Mouse (Mus musculus) left cerebral cortex, postnatal 4 days (tissue): Measurements from ENCODE around the gene Rasa2. TPM values are rescaled to one million over a fixed set of nuclear protein-coding genes. Genes with fewer than 3 reads are reported as not detected.
"Not testable (repeated sequence)": the region's sequence is repeated elsewhere in the genome, so short reads cannot be mapped to it uniquely, and the experiment has no call there.

ENCODE experiments used
- DNase-seq: peaks from one replicate; pipeline ENCODE4 v3.0.0-alpha.2; 2022
- intact Hi-C: fragments of 180-260 bp; cut with DNase I; formaldehyde crosslinking; loops from one replicate; pipeline ENCODE4 v1.15.1; 2025
- total RNA-seq, 2 experiments: library from RNA; stranded (reverse); gene quantifications; 2 replicates each; pipeline ENCODE4 v1.2.3; 2021

The Rasa2 gene
- 10 to 100 TPM; 28.8 to 30.4 TPM for total RNA-seq

DNA sequence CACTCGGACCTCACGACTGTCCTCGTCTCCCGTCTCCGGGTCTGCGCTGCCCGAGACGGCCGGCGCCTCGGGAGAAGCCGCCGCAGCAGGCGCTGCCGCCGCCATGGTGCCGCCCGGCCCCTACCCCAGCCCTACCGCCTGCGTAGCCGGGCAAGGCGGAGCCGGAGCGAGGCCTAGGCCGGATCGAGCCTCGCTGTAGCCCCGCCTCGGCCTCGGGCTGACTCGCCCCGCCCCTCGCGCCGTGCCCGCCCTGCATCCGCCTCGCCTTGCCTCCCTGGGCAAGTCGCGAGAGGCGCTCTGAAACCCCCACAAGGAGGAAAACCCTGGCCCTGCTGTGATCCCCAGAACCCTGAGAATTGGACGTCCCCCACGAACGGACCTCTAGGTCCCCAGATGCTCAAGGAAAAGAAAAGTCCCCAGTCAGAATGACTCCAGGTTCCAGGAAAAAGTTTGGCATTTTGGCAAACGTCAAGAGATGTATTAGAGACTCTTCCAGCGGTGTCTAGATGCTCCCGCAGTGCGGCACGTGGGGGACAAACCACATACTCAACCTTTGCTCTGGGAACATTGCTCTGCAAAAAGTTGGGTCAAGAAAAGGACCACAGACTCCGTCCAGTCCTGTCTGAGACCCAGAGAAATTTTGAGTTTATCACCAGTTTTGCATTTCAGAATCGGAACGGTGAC, at the start of gene Rasa2:
TSS of gene Rasa2 (minus strand) at position 229 of the 684 bp plus-strand sequence.
- peak; percentile 89 for DNase-seq
- intact Hi-C loops = no loop called here

DNA sequence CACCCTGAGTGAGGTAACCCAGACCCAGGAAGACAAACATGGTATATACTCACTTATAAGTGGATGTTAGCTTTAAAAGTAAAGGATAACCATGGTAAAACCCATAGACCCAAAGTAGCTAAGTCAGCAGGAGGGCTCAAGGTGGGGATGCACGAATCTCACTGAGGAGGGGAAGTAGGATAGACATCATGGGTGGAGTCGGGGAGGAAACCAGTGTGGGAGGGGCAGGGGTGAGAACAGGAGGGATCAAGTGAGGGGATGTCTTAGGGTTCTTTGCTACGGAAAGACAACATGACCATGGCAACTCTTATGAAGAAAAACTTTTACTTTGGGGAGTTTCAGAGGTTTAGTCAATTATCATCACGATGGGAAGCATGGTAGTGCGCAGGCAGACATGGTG, 47.2 kb upstream of the Rasa2 start:
- no peak for DNase-seq
- intact Hi-C loops = loop anchor here (5.0 to 10.0 kb wide), 2 partner anchors 34 to 76 kb away; partner anchors contain the start of gene Zbtb38

DNA sequence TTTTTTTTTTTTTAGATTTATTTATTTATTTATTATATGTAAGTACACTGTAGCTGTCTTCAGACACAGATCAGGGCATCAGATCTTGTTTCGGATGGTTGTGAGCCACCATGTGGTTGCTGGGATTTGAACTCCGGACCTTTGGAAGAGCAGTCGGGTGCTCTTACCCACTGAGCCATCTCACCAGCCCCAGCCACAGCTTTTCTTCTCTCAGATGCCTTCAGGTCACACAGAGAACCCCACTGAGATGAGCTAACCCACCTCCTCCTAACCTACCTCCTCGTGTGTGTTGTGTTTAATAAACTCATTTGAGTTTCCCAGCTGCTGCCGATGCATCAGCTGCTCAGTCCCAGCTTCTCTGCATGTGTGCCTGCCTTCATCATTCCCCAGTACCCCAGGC, 46.3 kb upstream of the Rasa2 start:
- DNase-seq = not testable (repeated sequence)
- intact Hi-C loops = loop anchor here (5.0 to 10.0 kb wide), 2 partner anchors 35 to 77 kb away; partner anchors contain the start of gene Zbtb38

DNA sequence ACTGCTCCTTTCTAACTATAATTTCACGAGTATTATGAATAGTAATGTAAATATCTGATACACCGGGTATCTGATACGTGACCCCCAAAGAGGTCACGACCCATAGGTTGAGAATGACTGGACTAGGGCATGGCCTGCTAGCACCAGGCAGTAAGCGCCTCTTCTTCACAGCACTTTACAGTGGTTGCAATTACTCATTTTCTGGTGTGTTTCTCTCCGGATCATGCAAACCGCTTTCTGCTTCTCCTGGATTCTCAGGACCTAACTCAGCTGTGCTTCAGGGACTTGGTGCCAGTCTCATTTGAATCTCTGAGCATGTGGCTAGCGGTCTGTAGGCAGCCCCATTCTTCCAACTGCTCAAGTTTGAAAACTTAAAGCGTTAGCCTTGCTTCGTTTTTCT, 45.3 kb upstream of the Rasa2 start:
- DNase-seq = no peak
- intact Hi-C loops = loop anchor here (5.0 to 10.0 kb wide), 2 partner anchors 36 to 78 kb away; partner anchors contain the start of gene Zbtb38

DNA sequence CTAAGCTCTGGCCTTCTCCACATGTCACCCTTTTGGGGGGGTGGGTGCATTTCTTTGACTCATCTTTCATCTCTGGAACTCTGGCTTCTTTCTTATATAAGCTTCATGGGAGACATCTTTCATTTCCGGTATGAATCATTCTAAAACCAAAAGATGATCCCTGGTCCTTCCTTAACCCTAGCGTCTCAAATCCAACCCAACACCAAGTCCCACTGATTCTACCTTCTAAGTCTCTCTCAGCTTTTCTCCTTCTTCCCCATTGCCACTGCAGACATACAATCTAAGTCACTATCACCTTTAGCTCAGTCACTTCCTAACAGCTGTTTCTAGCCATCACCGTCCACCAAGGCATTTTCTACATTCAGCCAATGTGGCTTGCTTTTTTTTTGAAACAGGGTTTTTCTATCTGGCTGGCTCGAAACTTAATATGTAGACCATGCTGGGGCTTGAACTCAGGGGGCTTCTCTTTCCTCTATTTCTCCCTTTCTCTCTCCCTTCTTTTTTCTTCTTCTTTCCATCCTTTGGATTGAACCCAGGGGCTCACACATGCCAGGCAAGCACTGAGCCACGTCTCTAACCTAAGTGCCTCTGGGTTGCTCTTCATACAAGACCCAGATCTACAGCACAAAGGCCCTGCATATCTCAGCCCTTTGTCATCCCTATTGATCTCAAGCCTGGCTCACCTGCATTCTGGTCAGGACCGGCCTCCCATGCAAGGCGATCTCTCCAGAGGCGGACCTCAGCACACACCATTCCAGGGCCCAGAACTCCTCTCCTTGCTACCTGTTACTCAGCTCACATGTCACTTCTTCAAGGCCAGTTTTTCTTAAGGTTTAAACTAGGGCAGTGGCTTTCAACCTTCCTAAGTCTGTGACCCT, 44.6 kb upstream of the Rasa2 start:
- no peak for DNase-seq
- intact Hi-C loops = loop anchor here (5.0 to 10.0 kb wide), 2 partner anchors 36 to 79 kb away; partner anchors contain the start of gene Zbtb38

DNA sequence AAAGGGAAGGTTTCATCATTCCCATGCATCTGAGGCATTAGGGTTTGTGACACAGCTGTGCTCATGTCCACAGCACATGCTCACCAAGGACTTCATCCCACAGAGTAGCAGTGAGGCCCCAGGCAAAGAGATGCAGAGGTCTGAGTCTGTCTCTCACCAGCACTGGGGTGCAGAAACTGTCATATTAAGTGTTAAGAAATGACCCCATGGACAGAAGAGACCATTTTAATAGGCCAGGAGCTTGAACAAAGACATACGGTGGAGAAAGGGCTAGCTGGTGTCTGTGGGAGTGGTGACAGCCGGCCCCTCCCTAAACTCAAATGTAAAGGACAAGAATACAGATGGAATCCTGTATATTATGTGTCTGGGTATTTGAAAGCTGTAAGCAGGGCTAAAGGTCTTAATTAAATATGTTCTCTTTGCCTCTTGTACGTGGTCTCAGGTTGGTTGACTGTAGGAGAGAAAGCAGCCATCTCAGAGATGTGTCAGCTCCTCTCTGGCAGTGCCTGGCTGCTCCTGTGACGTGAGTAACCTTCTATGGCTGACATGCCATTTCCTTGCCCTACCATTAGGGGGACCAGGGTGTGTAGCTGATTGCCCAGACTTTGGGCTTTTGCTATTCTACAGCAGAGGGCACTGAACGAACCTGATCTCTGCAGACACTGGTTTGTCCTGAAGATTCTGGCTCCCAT, 43.8 kb upstream of the Rasa2 start:
- intact Hi-C loops = loop anchor here (5.0 to 10.0 kb wide), 2 partner anchors 37 to 80 kb away; partner anchors contain the start of gene Zbtb38
- DNase-seq = peak; percentile 52

DNA sequence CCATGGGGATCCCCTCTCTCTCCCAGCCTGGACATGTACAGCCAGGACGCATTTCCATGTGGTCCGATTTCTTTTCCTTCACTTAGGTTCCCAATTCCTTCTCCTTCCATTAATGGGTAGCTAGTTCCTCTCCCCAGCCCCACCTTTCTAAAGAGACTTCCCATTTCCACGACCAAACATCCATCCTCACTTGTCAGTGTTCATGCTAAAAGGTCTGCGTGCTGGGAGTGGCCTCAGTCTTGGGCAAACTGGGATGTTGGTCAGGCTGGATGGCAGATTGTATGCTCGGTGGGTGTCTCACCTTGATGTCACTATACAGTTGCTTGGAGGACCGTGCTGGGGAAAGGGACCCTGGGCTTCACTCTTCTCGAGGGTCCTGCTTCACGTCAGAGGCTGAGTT, 42.9 kb upstream of the Rasa2 start:
- no peak for DNase-seq
- intact Hi-C loops = loop anchor here (5.0 to 10.0 kb wide), 2 partner anchors 80 to 143 kb away; partner anchors contain the start of gene Zbtb38

DNA sequence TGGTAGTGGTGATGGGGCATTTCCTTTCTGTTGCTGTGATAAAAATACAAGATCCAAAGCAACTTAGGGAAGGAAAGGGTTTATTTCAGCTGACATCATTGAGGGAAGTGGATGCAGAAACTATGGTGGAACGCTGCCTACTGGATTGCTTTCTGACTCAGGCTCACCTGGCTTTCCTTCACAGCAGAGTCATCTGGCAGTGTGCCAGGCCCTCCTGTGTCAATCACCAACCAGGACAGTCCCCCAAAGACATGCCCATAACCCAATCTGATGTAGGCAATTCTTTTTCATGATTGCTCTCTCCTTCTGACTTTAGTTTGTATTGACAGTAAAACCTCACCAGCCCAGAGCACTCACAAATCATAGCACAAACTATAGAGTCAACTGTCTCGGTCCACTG, 41.0 kb upstream of the Rasa2 start:
- no peak for DNase-seq
- intact Hi-C loops = loop anchor here (5.0 to 10.0 kb wide), 2 partner anchors 82 to 145 kb away; partner anchors contain the start of gene Zbtb38

DNA sequence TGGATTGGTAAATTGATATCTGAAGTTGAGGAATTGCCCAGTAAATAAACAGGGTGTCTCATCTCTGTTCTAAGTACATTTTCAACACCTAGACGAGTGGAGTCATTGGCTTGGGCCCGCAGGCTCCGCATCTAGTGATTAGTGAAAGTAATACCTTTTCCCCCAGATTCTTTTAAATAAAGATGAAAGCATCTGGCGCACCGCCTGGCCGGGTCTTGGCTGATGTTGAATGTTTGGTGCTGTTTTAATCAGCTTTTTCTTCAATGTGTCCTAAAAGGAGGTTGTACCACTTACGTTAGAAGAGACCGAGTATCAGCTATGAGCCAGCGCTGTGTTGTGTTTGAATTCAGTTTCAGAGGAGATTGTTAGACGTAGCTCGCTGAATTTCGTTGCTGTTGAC, 39.8 kb upstream of the Rasa2 start:
- DNase-seq = no peak
- intact Hi-C loops = loop anchor here (5.0 to 10.0 kb wide), 2 partner anchors 84 to 146 kb away; partner anchors contain the start of gene Zbtb38

DNA sequence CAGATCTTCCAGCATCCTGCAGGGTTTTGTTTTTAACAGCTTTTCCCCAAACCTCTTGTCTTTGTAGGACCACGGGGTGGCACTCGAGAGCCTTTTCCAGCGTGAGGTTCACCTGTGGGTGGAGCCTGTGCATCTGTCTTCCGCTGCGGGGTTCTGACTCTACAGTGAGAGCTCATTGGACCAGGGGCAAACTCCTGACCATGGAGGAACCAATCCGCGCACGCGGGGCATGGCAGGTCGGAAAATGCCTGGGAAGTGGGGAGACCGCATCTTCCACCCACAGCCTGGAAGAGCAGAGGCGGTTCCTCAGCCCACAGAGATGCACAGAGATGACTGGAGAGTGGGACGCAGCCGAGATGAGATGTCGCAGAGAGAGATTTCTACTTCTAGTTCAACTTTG, 38.5 kb upstream of the Rasa2 start:
- peak; percentile 97 for DNase-seq
- intact Hi-C loops = loop anchor here (5.0 to 10.0 kb wide), 3 partner anchors 85 to 147 kb away; partner anchors contain the start of gene Zbtb38

DNA sequence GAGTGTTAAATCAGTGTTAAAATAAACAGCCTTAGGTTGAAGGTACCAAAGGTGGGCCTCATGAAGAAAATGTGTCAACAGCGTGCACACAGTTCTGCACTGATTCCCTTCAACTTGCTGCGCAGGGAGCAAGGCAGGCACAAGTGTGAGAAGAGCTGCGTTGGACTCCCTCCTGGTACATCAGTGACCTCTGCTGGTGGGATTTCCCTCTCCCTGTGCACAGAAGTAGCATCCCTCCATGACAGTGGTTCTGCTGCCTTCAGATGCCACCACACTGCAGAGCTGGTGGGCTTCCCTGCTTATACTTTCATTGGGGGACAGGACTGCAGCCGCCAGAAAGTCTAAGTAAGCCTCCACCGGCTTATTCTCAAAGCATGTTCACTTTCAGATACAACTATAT, 37.2 kb upstream of the Rasa2 start:
- intact Hi-C loops = loop anchor here (5.0 kb wide), 1 partner anchor 96 kb away; no protein-coding TSS in a partner anchor
- peak; percentile 76 for DNase-seq

DNA sequence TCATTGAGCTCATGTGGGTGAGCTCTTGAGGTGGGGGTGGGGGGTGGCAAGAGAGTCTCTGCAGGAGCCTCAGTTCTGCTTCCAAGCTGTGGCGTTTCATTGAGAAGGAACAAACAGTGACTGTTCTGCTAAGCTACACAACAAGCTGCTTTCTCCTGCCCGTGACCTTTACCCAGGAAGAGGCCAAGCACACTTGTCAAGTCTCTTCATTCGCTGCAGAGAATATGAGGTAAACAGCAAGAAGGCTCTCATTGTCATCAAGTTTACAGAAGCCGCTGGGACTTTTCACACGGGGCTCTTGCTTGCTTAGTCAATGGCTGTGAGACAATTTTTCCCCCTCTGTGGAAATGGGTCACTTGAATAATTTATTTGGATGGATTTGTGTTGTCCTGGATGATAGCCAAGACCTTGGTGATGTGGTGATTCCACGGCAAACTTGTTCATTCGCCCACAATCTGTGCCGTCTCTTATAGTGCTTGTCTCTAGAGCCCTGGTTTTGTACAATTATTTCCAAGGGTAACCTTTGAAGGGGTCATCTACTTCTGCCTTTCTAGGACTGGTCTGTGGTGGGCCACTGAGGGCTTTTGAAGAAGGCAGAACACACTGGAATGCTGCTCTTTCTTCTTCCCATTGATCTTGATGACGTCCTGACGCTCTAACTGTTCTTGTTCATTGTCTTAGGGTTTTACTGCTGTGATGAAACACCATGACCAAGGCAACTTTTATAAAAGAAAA, 29.3 kb upstream of the Rasa2 start:
- DNase-seq = peak; percentile 19
- intact Hi-C loops = no loop called here

DNA sequence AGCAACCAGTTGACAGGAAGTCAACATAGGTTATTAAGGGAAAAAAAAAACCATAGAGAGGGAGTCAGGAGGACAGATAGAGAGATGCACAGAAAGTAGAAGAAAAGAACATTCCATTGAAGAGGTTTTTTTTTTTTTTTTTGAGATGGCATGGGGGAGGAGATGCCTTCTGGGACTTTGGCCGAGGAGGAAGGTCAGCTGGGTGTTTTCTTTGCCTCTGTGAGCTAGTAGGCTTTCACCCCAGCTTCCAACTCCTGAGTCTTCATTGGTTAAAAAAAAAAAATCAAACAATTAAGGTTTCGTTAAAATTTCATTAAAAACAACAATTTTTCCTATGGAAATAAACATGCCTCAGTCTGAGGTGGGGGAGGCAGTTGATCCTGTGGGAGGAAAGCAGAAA, 28.4 kb upstream of the Rasa2 start:
- intact Hi-C loops = no loop called here
- DNase-seq = no peak

DNA sequence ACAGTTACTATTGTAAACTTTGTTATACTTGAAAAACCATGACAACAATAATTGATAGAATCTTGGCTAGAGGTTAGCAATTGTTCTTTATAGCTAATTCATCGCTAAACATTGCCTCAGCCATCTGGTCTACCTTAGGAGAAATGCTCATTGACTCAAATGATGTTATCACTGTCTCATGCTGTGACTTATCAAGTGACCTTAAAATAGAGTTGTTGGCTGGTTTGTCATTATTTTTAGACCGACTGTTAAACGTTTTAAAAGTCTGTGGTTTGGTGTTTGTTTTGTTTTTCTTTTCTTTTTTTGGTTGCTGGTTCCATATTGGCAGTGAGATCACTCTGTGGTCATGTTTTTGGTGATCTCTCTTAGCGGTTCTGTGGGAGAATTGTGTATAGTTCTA, 22.1 kb upstream of the Rasa2 start:
- intact Hi-C loops = no loop called here
- DNase-seq = no peak

DNA sequence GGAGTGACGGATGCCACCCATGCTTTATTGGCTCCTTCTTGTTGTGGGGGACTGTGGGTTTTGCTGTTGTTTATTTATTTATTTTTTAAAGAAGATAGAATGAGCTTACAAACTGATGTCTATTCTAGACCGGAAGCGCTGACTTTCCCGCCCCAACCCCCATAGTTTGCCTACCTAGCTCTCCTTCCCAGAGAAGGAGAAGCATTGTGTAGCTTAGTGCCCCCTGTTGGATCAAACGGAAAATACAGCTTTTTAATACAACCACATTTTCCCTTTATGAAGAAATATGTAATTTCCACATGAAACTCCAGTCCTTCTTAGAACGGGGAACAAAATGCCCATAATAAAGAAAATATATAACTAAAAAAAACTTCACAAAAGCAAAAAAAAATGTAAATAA, 21.3 kb upstream of the Rasa2 start:
- intact Hi-C loops = no loop called here
- DNase-seq = no peak

DNA sequence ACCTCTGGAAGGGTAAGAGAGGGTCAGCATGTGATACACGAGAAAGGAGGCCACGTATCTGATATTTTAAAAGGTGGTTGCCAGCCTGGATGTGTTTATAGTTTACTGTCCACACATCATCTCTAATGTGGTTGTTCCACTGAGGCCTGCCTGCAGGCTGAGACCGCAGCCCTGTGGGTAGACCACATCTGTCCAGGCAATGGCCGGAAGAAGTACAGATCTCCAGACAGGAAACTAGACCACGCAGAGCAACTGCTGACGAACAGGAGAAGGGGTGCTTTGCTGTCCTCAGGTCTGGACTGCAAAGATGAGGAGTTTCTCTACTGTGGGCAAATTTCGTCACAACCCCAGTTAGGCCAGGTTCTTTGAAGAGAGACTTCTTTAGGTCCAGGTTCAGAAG, 19.4 kb upstream of the Rasa2 start:
- no peak for DNase-seq
- intact Hi-C loops = no loop called here

DNA sequence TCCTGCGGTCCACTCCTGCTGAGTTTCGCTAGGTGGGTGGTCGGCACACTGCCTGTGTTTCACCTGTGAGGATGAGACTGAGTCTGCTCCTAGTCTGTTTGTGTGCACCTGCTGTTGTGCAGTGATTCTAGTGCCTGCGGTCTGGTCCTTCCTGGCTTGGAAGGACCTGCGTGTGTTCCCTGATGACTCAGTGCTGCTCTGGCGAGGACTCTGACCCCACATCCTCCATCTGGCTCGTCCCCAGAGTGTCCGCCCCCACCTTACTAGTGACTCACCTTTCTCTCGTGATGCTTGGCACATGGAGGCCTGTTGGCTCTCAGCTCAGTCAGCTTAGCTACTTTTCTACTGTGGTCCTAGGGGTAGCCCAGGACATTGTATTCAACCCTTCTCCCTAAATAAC, 18.5 kb upstream of the Rasa2 start:
- intact Hi-C loops = no loop called here
- DNase-seq = no peak

DNA sequence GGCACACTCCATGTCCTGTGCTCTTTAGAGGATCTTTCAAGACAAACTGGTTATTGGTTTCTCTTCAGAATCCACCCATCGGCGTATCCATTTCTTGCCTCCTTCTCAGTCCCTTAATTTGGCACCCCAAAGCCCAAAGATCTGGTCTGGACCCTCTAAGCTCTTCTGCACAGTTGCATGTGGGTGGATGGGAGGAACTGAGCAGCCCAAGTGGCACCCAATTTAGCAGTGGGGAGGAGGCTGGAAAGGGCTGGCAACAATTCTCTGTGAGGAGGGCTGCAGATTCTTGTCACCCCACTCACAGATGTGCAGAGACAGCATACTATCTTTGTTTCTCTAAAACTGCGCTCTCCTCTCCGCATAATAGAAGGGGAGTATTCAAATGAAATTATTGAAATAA, 17.9 kb upstream of the Rasa2 start:
- intact Hi-C loops = no loop called here
- no peak for DNase-seq

DNA sequence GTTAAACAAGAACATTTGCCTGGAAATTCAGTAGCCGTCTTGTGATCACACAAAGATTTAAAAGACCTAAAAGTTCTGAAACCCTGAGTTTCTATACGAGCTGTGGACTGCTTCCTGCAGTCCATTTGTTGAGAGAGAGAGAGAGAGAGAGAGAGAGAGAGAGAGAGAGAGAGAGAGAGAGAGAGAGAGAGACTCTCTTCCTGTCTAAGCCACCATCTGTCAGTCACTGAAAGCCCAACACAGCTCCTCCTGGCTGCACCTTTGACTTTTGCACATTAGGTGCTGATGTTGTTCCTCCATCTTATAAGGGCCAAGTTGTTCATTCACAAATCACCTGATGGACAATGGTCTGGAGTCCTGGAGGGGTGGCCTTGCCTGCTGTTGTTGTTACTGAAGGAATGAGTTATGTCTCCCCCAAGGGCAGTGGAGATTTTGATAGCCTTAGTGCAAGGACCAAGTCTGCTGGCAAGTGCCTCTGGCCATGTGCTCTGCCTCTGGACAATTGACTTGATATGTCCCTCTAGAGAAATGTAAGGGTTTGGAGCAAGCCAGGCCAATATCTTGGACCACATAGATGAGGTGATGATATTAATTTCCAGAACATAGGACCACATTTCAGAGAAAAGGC, 15.4 kb upstream of the Rasa2 start:
- no peak for DNase-seq

DNA sequence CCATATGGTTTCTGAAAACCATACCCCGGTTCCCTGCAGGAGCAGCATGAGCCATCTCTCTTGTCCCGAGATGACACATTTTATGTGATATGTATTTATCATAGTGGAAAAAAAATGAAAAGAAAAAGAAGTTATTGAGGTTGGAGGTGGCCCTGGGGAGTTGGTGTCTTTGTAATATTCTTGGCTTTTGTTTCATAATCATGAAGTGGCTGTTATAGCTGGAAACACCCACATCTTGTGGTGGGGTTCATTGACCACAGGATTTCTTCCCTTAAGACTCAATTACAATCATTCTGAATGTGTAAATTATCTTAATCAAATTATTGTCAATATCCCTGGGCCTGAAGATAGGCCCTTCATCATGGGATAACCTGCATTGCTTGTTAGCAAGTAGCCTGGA, 13.4 kb upstream of the Rasa2 start:
- intact Hi-C loops = no loop called here
- DNase-seq = no peak

More for the DNA sequence above, 15.4 kb upstream of the Rasa2 start:
- intact Hi-C loops = no loop called here
